Mouse (Mus musculus) adrenal gland, adult 2 months (tissue): Measurements from ENCODE around the gene Olfr1133. TPM values are rescaled to one million over a fixed set of nuclear protein-coding genes. Genes with fewer than 3 reads are reported as not detected.
"Not testable (repeated sequence)": the region's sequence is repeated elsewhere in the genome, so short reads cannot be mapped to it uniquely, and the experiment has no call there.

Experiments
- DNase-seq: peaks from one replicate; pipeline ENCODE4 v3.0.0; 2021
- long read RNA-seq: library from polyadenylated mRNA; stranded (forward); transcript quantifications from one replicate; pipeline ENCODE4 v2.0.0, GENCODE M21; 2021
- polyA plus RNA-seq: library from polyadenylated mRNA; depleted of rRNA; stranded (reverse); fragments of >200 nt; gene quantifications from 2 replicates; pipeline ENCODE4 v1.2.3, GENCODE M21; 2012; rRNA removed
- total RNA-seq, 2 experiments: library from RNA; stranded (reverse); gene quantifications; 2 replicates each; pipeline ENCODE4 v1.2.3; 2021

The Olfr1133 gene
- not detected for total RNA-seq
- not detected in 2 replicates for polyA plus RNA-seq
- long read RNA-seq, result 0 reads

GRCm38 (mm10) chr2:87647274-87647673, at the start of gene Olfr1133:
Gene Olfr1133, minus strand, starts transcription at chr2:87647374.
- DNase-seq, result no peak

- DNase-seq, result no peak
Observed at GRCm38 (mm10) chr2:87693847-87694246, 46.7 kb upstream of the Olfr1133 start, which contains the start of gene Olfr1136. Gene Olfr1136, minus strand, starts transcription at chr2:87693947.

- DNase-seq, result no peak
Observed at GRCm38 (mm10) chr2:87673564-87673963, 26.4 kb upstream of the Olfr1133 start, which contains the start of gene Olfr1135. Gene Olfr1135, minus strand, starts transcription at chr2:87673664.

DNA sequence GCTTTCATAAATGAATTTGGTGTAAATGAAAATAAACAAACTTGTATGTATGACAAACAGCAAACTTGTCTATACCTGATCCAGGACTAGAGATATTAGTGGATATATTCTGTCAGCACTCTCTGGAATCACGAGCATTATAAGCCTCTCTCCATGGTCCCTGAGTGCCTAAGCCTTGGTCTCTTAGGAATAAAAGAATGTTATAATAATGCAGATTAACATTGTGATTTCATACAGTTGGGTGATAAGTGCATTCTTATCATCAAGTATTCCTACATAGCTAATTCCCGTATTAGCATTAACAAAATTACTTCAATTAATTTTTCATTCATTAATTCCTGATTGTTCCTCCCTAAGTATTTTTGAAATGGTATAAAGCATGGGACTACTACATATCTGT, 11.2 kb upstream of the Olfr1133 start, which contains the start of gene Olfr1134:
Olfr1134 (minus strand) TSS at position 101 of the 400 bp plus-strand sequence.
- no peak for DNase-seq

GRCm38 (mm10) chr2:87642441-87642840, 4.7 kb downstream of the Olfr1133 start:
- no peak for DNase-seq

DNA sequence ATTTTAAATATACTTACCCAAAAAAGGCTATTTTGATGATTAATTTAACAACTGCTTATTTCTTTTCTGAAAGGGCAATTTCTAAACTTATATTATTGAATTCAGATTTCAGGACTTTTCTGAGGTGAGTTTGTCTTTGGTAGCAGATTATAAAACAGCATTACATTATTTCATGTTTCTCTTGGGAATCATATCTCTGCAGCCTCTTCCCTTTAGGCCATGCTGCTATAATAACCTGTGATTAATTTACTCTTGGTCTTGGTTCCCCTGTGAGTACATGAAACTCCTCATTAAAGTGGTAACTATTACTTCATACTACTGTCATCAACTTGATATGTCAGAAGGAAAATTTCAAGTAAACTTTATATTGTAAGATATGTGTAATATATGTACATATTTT, 9.7 kb downstream of the Olfr1133 start, which contains the start of gene Olfr1132:
Olfr1132 (minus strand) TSS at position 101 of the 400 bp plus-strand sequence.
- DNase-seq, result no peak

DNA sequence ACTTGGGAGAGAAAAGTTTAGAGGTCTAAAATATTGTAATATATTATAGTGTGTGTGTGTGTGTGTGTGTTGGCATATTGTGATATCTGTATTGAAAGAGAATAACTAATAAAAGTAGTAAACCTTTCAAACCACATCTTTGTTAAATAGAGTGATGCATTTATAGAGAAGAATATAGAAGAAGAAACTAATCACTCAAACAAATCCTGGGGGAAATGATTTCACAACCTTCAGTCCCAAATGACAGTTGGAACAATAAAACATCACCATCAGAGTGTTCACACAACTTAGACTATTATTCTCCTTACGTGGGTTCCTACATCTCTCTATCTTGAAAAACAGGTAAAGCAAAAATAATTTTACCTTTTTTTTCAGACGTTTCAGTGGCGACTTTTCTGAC, 20.4 kb downstream of the Olfr1133 start, which contains the start of gene Olfr1131:
Olfr1131 (plus strand) TSS at position 301 of the 400 bp plus-strand sequence.
- DNase-seq, result no peak

GRCm38 (mm10) chr2:87605912-87606311, 41.3 kb downstream of the Olfr1133 start, which contains the start of gene Olfr1130:
Gene Olfr1130, plus strand, starts transcription at chr2:87606212.
- DNase-seq, result not testable (repeated sequence)

Other genes with a start within 250 kb of the Olfr1133 start
- not detected for gene Olfr1123, start 230.7 kb downstream of the Olfr1133 start, total RNA-seq
- gene Olfr1123, start 230.7 kb downstream of the Olfr1133 start, polyA plus RNA-seq, result not detected in 2 replicates
- not detected for gene Olfr1124, start 217.1 kb downstream of the Olfr1133 start, total RNA-seq
- not detected in 2 replicates for gene Olfr1124, start 217.1 kb downstream of the Olfr1133 start, polyA plus RNA-seq
- gene Olfr1126, start 193.4 kb downstream of the Olfr1133 start, total RNA-seq, result not detected
- gene Olfr1126, start 193.4 kb downstream of the Olfr1133 start, polyA plus RNA-seq, result not detected in 2 replicates
- not detected for gene Pramel7, start 150.3 kb downstream of the Olfr1133 start, total RNA-seq
- not detected in 2 replicates for gene Pramel7, start 150.3 kb downstream of the Olfr1133 start, polyA plus RNA-seq
- not detected for gene Pramel6, start 140.8 kb downstream of the Olfr1133 start, total RNA-seq
- not detected in 2 replicates for gene Pramel6, start 140.8 kb downstream of the Olfr1133 start, polyA plus RNA-seq
- not detected for gene Olfr153, start 115.6 kb downstream of the Olfr1133 start, total RNA-seq
- gene Olfr153, start 115.6 kb downstream of the Olfr1133 start, polyA plus RNA-seq, result not detected in 2 replicates
- not detected for gene Olfr1128, start 101.8 kb downstream of the Olfr1133 start, total RNA-seq
- not detected in 2 replicates for gene Olfr1128, start 101.8 kb downstream of the Olfr1133 start, polyA plus RNA-seq
- not detected for gene Olfr1129, start 73.5 kb downstream of the Olfr1133 start, total RNA-seq
- gene Olfr1129, start 73.5 kb downstream of the Olfr1133 start, polyA plus RNA-seq, result not detected in 2 replicates
- gene Olfr1130, start 41.2 kb downstream of the Olfr1133 start, total RNA-seq, result not detected
- not detected in 2 replicates for gene Olfr1130, start 41.2 kb downstream of the Olfr1133 start, polyA plus RNA-seq
- gene Olfr1131, start 20.3 kb downstream of the Olfr1133 start, total RNA-seq, result not detected
- gene Olfr1131, start 20.3 kb downstream of the Olfr1133 start, polyA plus RNA-seq, result not detected in 2 replicates
- gene Olfr1132, start 9.8 kb downstream of the Olfr1133 start, total RNA-seq, result not detected
- not detected in 2 replicates for gene Olfr1132, start 9.8 kb downstream of the Olfr1133 start, polyA plus RNA-seq
- gene Olfr1134, start 11.1 kb upstream of the Olfr1133 start, total RNA-seq, result not detected
- gene Olfr1134, start 11.1 kb upstream of the Olfr1133 start, polyA plus RNA-seq, result not detected in 2 replicates
- not detected for gene Olfr1135, start 26.3 kb upstream of the Olfr1133 start, total RNA-seq
- gene Olfr1135, start 26.3 kb upstream of the Olfr1133 start, polyA plus RNA-seq, result not detected in 2 replicates
- not detected for gene Olfr1136, start 46.6 kb upstream of the Olfr1133 start, total RNA-seq
- not detected in 2 replicates for gene Olfr1136, start 46.6 kb upstream of the Olfr1133 start, polyA plus RNA-seq
- gene Olfr1137, start 65.8 kb upstream of the Olfr1133 start, total RNA-seq, result not detected
- not detected in 2 replicates for gene Olfr1137, start 65.8 kb upstream of the Olfr1133 start, polyA plus RNA-seq
- not detected for gene Olfr1138, start 92.6 kb upstream of the Olfr1133 start, total RNA-seq
- gene Olfr1138, start 92.6 kb upstream of the Olfr1133 start, polyA plus RNA-seq, result not detected in 2 replicates
- not detected for gene Olfr1140, start 96.4 kb upstream of the Olfr1133 start, total RNA-seq
- gene Olfr1140, start 96.4 kb upstream of the Olfr1133 start, polyA plus RNA-seq, result not detected in 2 replicates
- gene Olfr1141, start 106.6 kb upstream of the Olfr1133 start, total RNA-seq, result not detected
- not detected in 2 replicates for gene Olfr1141, start 106.6 kb upstream of the Olfr1133 start, polyA plus RNA-seq
- not detected for gene Olfr152, start 132.1 kb upstream of the Olfr1133 start, total RNA-seq
- not detected in 2 replicates for gene Olfr152, start 132.1 kb upstream of the Olfr1133 start, polyA plus RNA-seq
- gene Olfr1143, start 153.2 kb upstream of the Olfr1133 start, total RNA-seq, result not detected
- not detected in 2 replicates for gene Olfr1143, start 153.2 kb upstream of the Olfr1133 start, polyA plus RNA-seq
- not detected for gene Olfr1145, start 162.4 kb upstream of the Olfr1133 start, total RNA-seq
- not detected in 2 replicates for gene Olfr1145, start 162.4 kb upstream of the Olfr1133 start, polyA plus RNA-seq
- gene Olfr1148, start 183.2 kb upstream of the Olfr1133 start, total RNA-seq, result not detected
- gene Olfr1148, start 183.2 kb upstream of the Olfr1133 start, polyA plus RNA-seq, result not detected in 2 replicates
- gene Olfr1150-ps1, start 196.6 kb upstream of the Olfr1133 start, total RNA-seq, result not detected
- not detected in 2 replicates for gene Olfr1150-ps1, start 196.6 kb upstream of the Olfr1133 start, polyA plus RNA-seq
- not detected for gene Olfr1151, start 208.5 kb upstream of the Olfr1133 start, total RNA-seq
- not detected in 2 replicates for gene Olfr1151, start 208.5 kb upstream of the Olfr1133 start, polyA plus RNA-seq
- not detected for gene Olfr1152, start 219.1 kb upstream of the Olfr1133 start, total RNA-seq
- not detected in 2 replicates for gene Olfr1152, start 219.1 kb upstream of the Olfr1133 start, polyA plus RNA-seq
- gene Olfr1153, start 247.6 kb upstream of the Olfr1133 start, total RNA-seq, result not detected
- gene Olfr1153, start 247.6 kb upstream of the Olfr1133 start, polyA plus RNA-seq, result not detected in 2 replicates